Mouse (Mus musculus): Measurements from ENCODE around the gene Mettl26. TPM values are rescaled to one million over a fixed set of nuclear protein-coding genes. Genes with fewer than 3 reads are reported as not detected.

Gene Mettl26
- 47.5 and 52.1 TPM in 2 replicates for polyA plus RNA-seq (2012; ENCODE audit: insufficient read depth, insufficient read length, missing spikeins)

GRCm38 (mm10) chr17:25874721-25875170, at the start of gene Mettl26:
Gene Mettl26, plus strand, starts transcription at chr17:25875074.
- Histone ChIP-seq H3K27ac (replicated peaks; ENCODE audit: low read depth, low read length) (peak within 1 kb of the TSS; percentile 44), H3K4me1 (ENCODE audit: control insufficient read depth, insufficient read depth, insufficient read length, low read length) (peaks cover 9% of the 10 kb centered on the region; the same call in 1 of the 2 replicates), H3K4me3 (ENCODE audit: insufficient read depth, low read depth, low read length) (peak within 1 kb of the TSS; percentile 87)

GRCm38 (mm10) chr17:25825311-25825710, 49.6 kb upstream of the Mettl26 start:
- Histone ChIP-seq H3K4me3 (ENCODE audit: insufficient read depth, low read depth, low read length) (no peak overlapping the region), H3K4me1 (ENCODE audit: control insufficient read depth, insufficient read depth, insufficient read length, low read length) (peaks cover 17% of the 10 kb centered on the region), H3K27ac (replicated peaks; ENCODE audit: low read depth, low read length) (no peak overlapping the region)

GRCm38 (mm10) chr17:25825984-25826570, 48.8 kb upstream of the Mettl26 start:
- Histone ChIP-seq H3K4me3 (ENCODE audit: insufficient read depth, low read depth, low read length) (no peak overlapping the region), H3K4me1 (ENCODE audit: control insufficient read depth, insufficient read depth, insufficient read length, low read length) (peaks cover 17% of the 10 kb centered on the region), H3K27ac (replicated peaks; ENCODE audit: low read depth, low read length) (no peak overlapping the region)

GRCm38 (mm10) chr17:25827011-25827410, 47.9 kb upstream of the Mettl26 start:
- Histone ChIP-seq H3K4me1 (ENCODE audit: control insufficient read depth, insufficient read depth, insufficient read length, low read length) (peaks cover 24% of the 10 kb centered on the region), H3K27ac (replicated peaks; ENCODE audit: low read depth, low read length) (no peak overlapping the region)

GRCm38 (mm10) chr17:25827546-25828222, 47.2 kb upstream of the Mettl26 start:
- peaks cover 25% of the 10 kb centered on the region for H3K4me1 ChIP-seq (ENCODE audit: control insufficient read depth, insufficient read depth, insufficient read length, low read length)
- H3K4me3 ChIP-seq (ENCODE audit: insufficient read depth, low read depth, low read length): no peak overlapping the region
- no peak overlapping the region for H3K27ac ChIP-seq (replicated peaks; ENCODE audit: low read depth, low read length)

More at GRCm38 (mm10) chr17:25827011-25827410, 47.9 kb upstream of the Mettl26 start:
- H3K4me3 ChIP-seq (ENCODE audit: insufficient read depth, low read depth, low read length): no peak overlapping the region

GRCm38 (mm10) chr17:25828223-25828594, 46.7 kb upstream of the Mettl26 start:
- H3K4me1 ChIP-seq (ENCODE audit: control insufficient read depth, insufficient read depth, insufficient read length, low read length): peaks cover 25% of the 10 kb centered on the region
- no peak overlapping the region for H3K27ac ChIP-seq (replicated peaks; ENCODE audit: low read depth, low read length)
- peak overlapping the region; percentile 78 for H3K4me3 ChIP-seq (ENCODE audit: insufficient read depth, low read depth, low read length)

GRCm38 (mm10) chr17:25828712-25829557, 45.9 kb upstream of the Mettl26 start, which contains the start of gene Jmjd8:
Gene Jmjd8, plus strand, starts transcription at chr17:25828867.
- peak within 1 kb of the TSS; percentile 78 for H3K4me3 ChIP-seq (ENCODE audit: insufficient read depth, low read depth, low read length)
- H3K27ac ChIP-seq (replicated peaks; ENCODE audit: low read depth, low read length): peak within 1 kb of the TSS; percentile 47
- peaks cover 24% of the 10 kb centered on the region for H3K4me1 ChIP-seq (ENCODE audit: control insufficient read depth, insufficient read depth, insufficient read length, low read length)

- peaks cover 18% of the 10 kb centered on the region for H3K4me1 ChIP-seq (ENCODE audit: control insufficient read depth, insufficient read depth, insufficient read length, low read length)
- peak overlapping the region; percentile 78 for H3K4me3 ChIP-seq (ENCODE audit: insufficient read depth, low read depth, low read length)
- no peak overlapping the region for H3K27ac ChIP-seq (replicated peaks; ENCODE audit: low read depth, low read length)
Measured at GRCm38 (mm10) chr17:25829558-25830017, 45.3 kb upstream of the Mettl26 start.

GRCm38 (mm10) chr17:25830200-25830753, 44.6 kb upstream of the Mettl26 start:
- Histone ChIP-seq H3K4me3 (ENCODE audit: insufficient read depth, low read depth, low read length) (peak overlapping the region; percentile 1; the same call in 1 of the 2 replicates), H3K27ac (replicated peaks; ENCODE audit: low read depth, low read length) (no peak overlapping the region), H3K4me1 (ENCODE audit: control insufficient read depth, insufficient read depth, insufficient read length, low read length) (peaks cover 20% of the 10 kb centered on the region)

- Histone ChIP-seq H3K4me3 (ENCODE audit: insufficient read depth, low read depth, low read length) (no peak overlapping the region), H3K4me1 (ENCODE audit: control insufficient read depth, insufficient read depth, insufficient read length, low read length) (peaks cover 26% of the 10 kb centered on the region), H3K27ac (replicated peaks; ENCODE audit: low read depth, low read length) (no peak overlapping the region)
Measured at GRCm38 (mm10) chr17:25830806-25831431, 44.0 kb upstream of the Mettl26 start.

- Histone ChIP-seq H3K4me3 (ENCODE audit: insufficient read depth, low read depth, low read length) (peak overlapping the region; percentile 87), H3K4me1 (ENCODE audit: control insufficient read depth, insufficient read depth, insufficient read length, low read length) (peaks cover 31% of the 10 kb centered on the region), H3K27ac (replicated peaks; ENCODE audit: low read depth, low read length) (0 out of 2 replicates have a peak overlapping the region, but pooled peaks have one; percentile 10)
Measured at GRCm38 (mm10) chr17:25831451-25832281, 43.2 kb upstream of the Mettl26 start.

GRCm38 (mm10) chr17:25832436-25833290, 42.2 kb upstream of the Mettl26 start:
- Histone ChIP-seq H3K27ac (replicated peaks; ENCODE audit: low read depth, low read length) (peak overlapping the region; percentile 96), H3K4me3 (ENCODE audit: insufficient read depth, low read depth, low read length) (peak overlapping the region; percentile 87), H3K4me1 (ENCODE audit: control insufficient read depth, insufficient read depth, insufficient read length, low read length) (peaks cover 31% of the 10 kb centered on the region)

GRCm38 (mm10) chr17:25833291-25833663, 41.6 kb upstream of the Mettl26 start, which contains the start of gene Stub1:
Gene Stub1, minus strand, starts transcription at chr17:25833404.
- Histone ChIP-seq H3K4me3 (ENCODE audit: insufficient read depth, low read depth, low read length) (peak within 1 kb of the TSS; percentile 87), H3K4me1 (ENCODE audit: control insufficient read depth, insufficient read depth, insufficient read length, low read length) (peaks cover 31% of the 10 kb centered on the region), H3K27ac (replicated peaks; ENCODE audit: low read depth, low read length) (peak within 1 kb of the TSS; percentile 96)
